Mouse (Mus musculus) limb, embryonic 14.5 days (tissue): ENCODE data around the gene Ppp2r5e. TPM values are rescaled to one million over a fixed set of nuclear protein-coding genes. Genes with fewer than 3 reads are reported as not detected.

Experiments used
- ATAC-seq: fragments of 200-750 bp; cut with Nextera tagmentation; 2 replicates; pipeline ENCODE4 v1.8.0; 2017; ENCODE audit warnings: low read depth, moderate number of reproducible peaks, moderate TSS enrichment; ENCODE audit not compliant: low FRiP score
- DNase-seq: peaks from one replicate; pipeline ENCODE4 v3.0.0-alpha.2; 2015; ENCODE audit warnings: low spot score
- H3K27ac ChIP-seq: fragments of 300-500 bp; sonication (generic); replicated peaks from 2 replicates; pipeline ENCODE4 v1.5.1; 2014; ENCODE audit warnings: low read depth, mild to moderate bottlenecking, low read length, moderate library complexity, mixed read lengths
- H3K27me3 ChIP-seq: fragments of 300-500 bp; sonication (generic); 2 replicates; pipeline ENCODE4 v1.6.1; 2014; ENCODE audit warnings: low read length, mixed read lengths; ENCODE audit not compliant: control insufficient read depth, insufficient read depth
- H3K36me3 ChIP-seq: fragments of 300-500 bp; sonication (generic); 2 replicates; pipeline ENCODE4 v1.6.1; 2014; ENCODE audit warnings: mild to moderate bottlenecking, low read length, moderate library complexity, mixed read lengths; ENCODE audit not compliant: control insufficient read depth, insufficient read depth
- H3K4me1 ChIP-seq: fragments of 300-500 bp; sonication (generic); 2 replicates; pipeline ENCODE4 v1.6.1; 2014; ENCODE audit warnings: antibody characterized with exemption, low read length, mixed read lengths; ENCODE audit not compliant: control insufficient read depth, insufficient read depth
- H3K4me2 ChIP-seq: fragments of 300-500 bp; sonication (generic); replicated peaks from 2 replicates; pipeline ENCODE4 v1.6.1; 2014; ENCODE audit warnings: low read depth, mild to moderate bottlenecking, low read length, moderate library complexity; ENCODE audit not compliant: severe bottlenecking
- H3K4me3 ChIP-seq: fragments of 300-500 bp; sonication (generic); replicated peaks from 2 replicates; pipeline ENCODE4 v1.5.1; 2014; ENCODE audit warnings: low read length
- H3K9ac ChIP-seq: fragments of 300-500 bp; sonication (generic); 2 replicates; pipeline ENCODE4 v1.6.1; 2014; ENCODE audit warnings: mild to moderate bottlenecking, low read depth, low read length, moderate library complexity; ENCODE audit not compliant: severe bottlenecking
- H3K9me3 ChIP-seq: fragments of 300-500 bp; sonication (generic); 2 replicates; pipeline ENCODE4 v1.6.1; 2016; ENCODE audit warnings: low read length; ENCODE audit not compliant: control insufficient read depth
- POLR2A ChIP-seq: fragments of 200-500 bp; IDR thresholded peaks from 2 replicates; pipeline ENCODE4 v1.8.0; 2012; ENCODE audit warnings: inconsistent platforms, mild to moderate bottlenecking, moderate library complexity, borderline replicate concordance; ENCODE audit not compliant: insufficient read depth, insufficient read length; ENCODE audit errors: extremely low read depth
- WGBS: fragments of 180-500 bp; shearing (Covaris S2); extraction: QIAGEN DNeasy Blood & Tissue Kit; methylation state at CpG from one replicate; pipeline ENCODE4 v1.1.7; 2014; 5-methylcytosine and 5-hydroxymethylcytosine counted together
- polyA plus RNA-seq, 2 experiments: library from polyadenylated mRNA; depleted of rRNA in 1 of 2; stranded (reverse) in 1 of 2; unstranded in 1 of 2; fragments of >200 nt; fragmentation: Nextera tagmentation in 1 of 2; extraction: Ambion mirVana in 1 of 2; gene quantifications; 2 replicates each; pipeline versions ENCODE4 v1.2.1 to v1.2.3; 2012 to 2014

The Ppp2r5e gene
- polyA plus RNA-seq (2012; rRNA removed): 25.1 and 27.3 TPM in 2 replicates
- polyA plus RNA-seq (2014; fragmentation: Nextera tagmentation; extraction: Ambion mirVana): 17.2 and 17.6 TPM in 2 replicates

GRCm38 (mm10) chr12:75596154-75597002 is at the start of gene Ppp2r5e:
Gene Ppp2r5e (minus strand): TSS chr12:75596245.
- H3K27ac ChIP-seq: peak within 1 kb of the TSS; percentile 96
- DNase-seq: peak; percentile 96
- peak; percentile 99 for ATAC-seq
- peak within 1 kb of the TSS; percentile 99 for H3K4me3 ChIP-seq
- WGBS: under 1% methylated on average over 51 of the region's 72 CpGs
- H3K9me3 ChIP-seq: no peaks in the 10 kb centered on the region
- no peaks in the 10 kb centered on the region for H3K27me3 ChIP-seq
- peaks cover 9% of the 10 kb centered on the region; the same call in 1 of the 2 replicates for H3K4me1 ChIP-seq
- peak within 1 kb of the TSS; percentile 68 for H3K4me2 ChIP-seq
- H3K9ac ChIP-seq: peak within 1 kb of the TSS; percentile 97
- peak; percentile 71; the same call in 1 of the 2 replicates for TF ChIP-seq POLR2A
- H3K36me3 ChIP-seq: peaks cover 16% of the 10 kb centered on the region

DNA sequence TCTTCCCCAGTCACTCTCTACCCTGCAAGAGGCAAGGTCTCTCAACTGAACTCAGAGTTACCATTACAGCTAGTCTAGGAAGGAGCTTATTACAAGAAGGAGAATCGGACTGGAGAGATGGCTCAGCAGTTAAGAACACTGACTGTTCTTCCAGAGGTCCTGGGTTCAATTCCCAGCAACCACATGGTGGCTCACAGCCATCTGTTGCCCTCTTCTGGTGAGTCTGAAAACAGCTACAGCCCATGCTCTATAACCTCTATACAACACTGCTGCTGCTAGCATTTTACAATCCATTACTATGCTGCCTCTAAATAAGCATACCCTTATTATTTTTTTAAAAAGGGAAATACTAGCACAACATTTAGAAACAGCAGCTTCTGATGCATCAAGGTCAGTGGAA is 49.7 kb upstream of the Ppp2r5e start:
- no peak overlapping the region for H3K27ac ChIP-seq

GRCm38 (mm10) chr12:75641726-75642125 is 45.7 kb upstream of the Ppp2r5e start:
- no peaks in the 10 kb centered on the region for H3K36me3 ChIP-seq
- no peak overlapping the region for H3K4me2 ChIP-seq
- no peaks in the 10 kb centered on the region for H3K9me3 ChIP-seq
- H3K9ac ChIP-seq: no peak overlapping the region
- H3K27me3 ChIP-seq: no peaks in the 10 kb centered on the region
- TF ChIP-seq POLR2A: no peak
- DNase-seq (no peak), ATAC-seq (no peak)
- H3K27ac ChIP-seq: no peak overlapping the region
- WGBS: 96% methylated on average over 1 of the region's 1 CpGs
- peaks cover 6% of the 10 kb centered on the region; the same call in 1 of the 2 replicates for H3K4me1 ChIP-seq
- H3K4me3 ChIP-seq: no peak overlapping the region

More for the DNA sequence above, 49.7 kb upstream of the Ppp2r5e start:
- TF ChIP-seq POLR2A: no peak
- Histone ChIP-seq H3K4me2 (no peak overlapping the region), H3K27me3 (no peaks in the 10 kb centered on the region), H3K9ac (no peak overlapping the region), H3K4me3 (no peak overlapping the region), H3K9me3 (no peaks in the 10 kb centered on the region), H3K36me3 (no peaks in the 10 kb centered on the region), H3K4me1 (peaks cover 6% of the 10 kb centered on the region; the same call in 1 of the 2 replicates)
- ATAC-seq (no peak), DNase-seq (no peak)
- 86% methylated on average over 1 of the region's 1 CpGs for WGBS

- no peaks in the 10 kb centered on the region for H3K9me3 ChIP-seq
- 91% methylated on average over 2 of the region's 2 CpGs for WGBS
- H3K4me3 ChIP-seq: no peak overlapping the region
- H3K4me1 ChIP-seq: no peaks in the 10 kb centered on the region
- no peaks in the 10 kb centered on the region for H3K27me3 ChIP-seq
- no peak overlapping the region for H3K4me2 ChIP-seq
- no peak for TF ChIP-seq POLR2A
- DNase-seq (no peak), ATAC-seq (no peak)
- H3K9ac ChIP-seq: no peak overlapping the region
- H3K27ac ChIP-seq: no peak overlapping the region
- H3K36me3 ChIP-seq: no peaks in the 10 kb centered on the region
Observed at GRCm38 (mm10) chr12:75638345-75638744, 42.3 kb upstream of the Ppp2r5e start.

DNA sequence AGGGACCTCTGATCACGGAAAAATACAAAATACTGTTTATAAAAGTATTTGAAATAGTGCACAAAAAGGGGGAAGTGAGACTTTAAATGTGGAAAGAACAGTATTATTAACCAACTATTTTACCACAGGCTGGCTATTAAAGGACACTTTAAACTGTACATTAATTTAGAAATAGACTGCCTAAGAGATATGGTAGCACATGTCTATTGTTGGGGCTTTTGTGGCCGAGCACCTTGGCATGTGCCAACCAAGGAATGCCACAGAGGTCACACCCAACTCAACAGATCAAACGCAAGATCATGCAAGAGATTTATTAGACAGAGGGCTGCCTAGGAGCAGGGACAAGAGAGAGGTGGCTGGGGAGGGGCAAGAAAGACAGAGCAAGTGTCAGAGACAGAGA is 41.1 kb upstream of the Ppp2r5e start:
- Histone ChIP-seq H3K9me3 (no peaks in the 10 kb centered on the region), H3K4me2 (no peak overlapping the region), H3K27me3 (no peaks in the 10 kb centered on the region), H3K36me3 (peaks cover 6% of the 10 kb centered on the region; the same call in 1 of the 2 replicates), H3K9ac (no peak overlapping the region), H3K4me1 (no peaks in the 10 kb centered on the region), H3K4me3 (no peak overlapping the region), H3K27ac (no peak overlapping the region)
- ATAC-seq: no peak
- no peak for DNase-seq
- WGBS: 84% methylated on average over 3 of the region's 3 CpGs
- no peak for TF ChIP-seq POLR2A
